Mouse (Mus musculus): Measurements from ENCODE around the gene Kcnk7. TPM values are rescaled to one million over a fixed set of nuclear protein-coding genes. Genes with fewer than 3 reads are reported as not detected.

Gene Kcnk7
- polyA plus RNA-seq, 1 experiment from 2014 or later = not detected

GRCm38 (mm10) chr19:5715793-5716688, 11.9 kb downstream of the Kcnk7 start:
- ATAC-seq (ENCODE audit: low FRiP score) = peak; percentile 78

GRCm38 (mm10) chr19:5716955-5717354, 12.8 kb downstream of the Kcnk7 start:
- peak; percentile 39; the same call in 1 of the 2 replicates for ATAC-seq (ENCODE audit: low FRiP score)
- no peaks in the 10 kb centered on the region for H3K27me3 ChIP-seq (ENCODE audit: control insufficient read depth, insufficient read depth, low read length)
- no peak overlapping the region for H3K4me3 ChIP-seq (ENCODE audit: low read depth, low read length)
- H3K4me2 ChIP-seq = no peak overlapping the region
- no peak overlapping the region for H3K9ac ChIP-seq (ENCODE audit: low read length)
- WGBS = 58% methylated on average over 10 of the region's 10 CpGs
- peaks cover 22% of the 10 kb centered on the region for H3K36me3 ChIP-seq (ENCODE audit: control insufficient read depth, insufficient read depth, low read length)
- no peak overlapping the region for H3K27ac ChIP-seq (ENCODE audit: low read depth, low read length)
- no peaks in the 10 kb centered on the region for H3K9me3 ChIP-seq (ENCODE audit: control insufficient read depth, low read length)
- H3K4me1 ChIP-seq (ENCODE audit: control insufficient read depth, insufficient read depth, low read length) = peaks cover 19% of the 10 kb centered on the region
- peak; percentile 84 for DNase-seq (ENCODE audit: low spot score, missing footprints)

More at GRCm38 (mm10) chr19:5715793-5716688, 11.9 kb downstream of the Kcnk7 start:
- WGBS = 15% methylated on average over 43 of the region's 43 CpGs
- H3K4me1 ChIP-seq (ENCODE audit: control insufficient read depth, insufficient read depth, low read length) = peaks cover 19% of the 10 kb centered on the region
- H3K9me3 ChIP-seq (ENCODE audit: control insufficient read depth, low read length) = no peaks in the 10 kb centered on the region
- peak overlapping the region; percentile 40 for H3K4me2 ChIP-seq
- H3K27me3 ChIP-seq (ENCODE audit: control insufficient read depth, insufficient read depth, low read length) = no peaks in the 10 kb centered on the region
- H3K27ac ChIP-seq (ENCODE audit: low read depth, low read length) = no peak overlapping the region
- peaks cover 18% of the 10 kb centered on the region for H3K36me3 ChIP-seq (ENCODE audit: control insufficient read depth, insufficient read depth, low read length)
- DNase-seq (ENCODE audit: low spot score, missing footprints) = peak; percentile 93
- H3K4me3 ChIP-seq (ENCODE audit: low read depth, low read length) = no peak overlapping the region
- H3K9ac ChIP-seq (ENCODE audit: low read length) = peak overlapping the region; percentile 40

- ATAC-seq (ENCODE audit: low FRiP score) = no peak
- Histone ChIP-seq H3K4me2 (no peak overlapping the region), H3K27ac (ENCODE audit: low read depth, low read length) (no peak overlapping the region), H3K27me3 (ENCODE audit: control insufficient read depth, insufficient read depth, low read length) (no peaks in the 10 kb centered on the region), H3K4me1 (ENCODE audit: control insufficient read depth, insufficient read depth, low read length) (peaks cover 10% of the 10 kb centered on the region), H3K9ac (ENCODE audit: low read length) (no peak overlapping the region), H3K36me3 (ENCODE audit: control insufficient read depth, insufficient read depth, low read length) (peaks cover 24% of the 10 kb centered on the region), H3K9me3 (ENCODE audit: control insufficient read depth, low read length) (no peaks in the 10 kb centered on the region), H3K4me3 (ENCODE audit: low read depth, low read length) (no peak overlapping the region)
- no peak for DNase-seq (ENCODE audit: low spot score, missing footprints)
- WGBS = 85% methylated on average over 6 of the region's 6 CpGs
These were observed 17.1 kb downstream of the Kcnk7 start for GRCm38 (mm10) chr19:5721233-5721632.

- DNase-seq (ENCODE audit: low spot score, missing footprints) (no peak), ATAC-seq (ENCODE audit: low FRiP score) (no peak)
- no peaks in the 10 kb centered on the region for H3K27me3 ChIP-seq (ENCODE audit: control insufficient read depth, insufficient read depth, low read length)
- no peak overlapping the region for H3K4me3 ChIP-seq (ENCODE audit: low read depth, low read length)
- H3K36me3 ChIP-seq (ENCODE audit: control insufficient read depth, insufficient read depth, low read length) = peaks cover 24% of the 10 kb centered on the region
- H3K9me3 ChIP-seq (ENCODE audit: control insufficient read depth, low read length) = no peaks in the 10 kb centered on the region
- peaks cover 15% of the 10 kb centered on the region for H3K4me1 ChIP-seq (ENCODE audit: control insufficient read depth, insufficient read depth, low read length)
- no peak overlapping the region for H3K9ac ChIP-seq (ENCODE audit: low read length)
- WGBS = 88% methylated on average over 7 of the region's 7 CpGs
- H3K27ac ChIP-seq (ENCODE audit: low read depth, low read length) = no peak overlapping the region
- H3K4me2 ChIP-seq = no peak overlapping the region
These were observed 18.8 kb downstream of the Kcnk7 start for GRCm38 (mm10) chr19:5722848-5723425.

GRCm38 (mm10) chr19:5723934-5724548, 19.9 kb downstream of the Kcnk7 start:
- H3K4me1 ChIP-seq (ENCODE audit: control insufficient read depth, insufficient read depth, low read length) = peaks cover 22% of the 10 kb centered on the region
- DNase-seq (ENCODE audit: low spot score, missing footprints) = no peak
- 64% methylated on average over 4 of the region's 4 CpGs for WGBS
- H3K4me2 ChIP-seq = no peak overlapping the region
- peaks cover 24% of the 10 kb centered on the region for H3K36me3 ChIP-seq (ENCODE audit: control insufficient read depth, insufficient read depth, low read length)
- no peaks in the 10 kb centered on the region for H3K9me3 ChIP-seq (ENCODE audit: control insufficient read depth, low read length)
- H3K4me3 ChIP-seq (ENCODE audit: low read depth, low read length) = no peak overlapping the region
- H3K27me3 ChIP-seq (ENCODE audit: control insufficient read depth, insufficient read depth, low read length) = no peaks in the 10 kb centered on the region
- H3K27ac ChIP-seq (ENCODE audit: low read depth, low read length) = no peak overlapping the region
- ATAC-seq (ENCODE audit: low FRiP score) = no peak
- H3K9ac ChIP-seq (ENCODE audit: low read length) = no peak overlapping the region; the same call in 1 of the 2 replicates

GRCm38 (mm10) chr19:5724549-5724941, 20.4 kb downstream of the Kcnk7 start:
- Histone ChIP-seq H3K27ac (ENCODE audit: low read depth, low read length) (no peak overlapping the region), H3K9ac (ENCODE audit: low read length) (no peak overlapping the region), H3K9me3 (ENCODE audit: control insufficient read depth, low read length) (no peaks in the 10 kb centered on the region), H3K4me1 (ENCODE audit: control insufficient read depth, insufficient read depth, low read length) (peaks cover 22% of the 10 kb centered on the region), H3K36me3 (ENCODE audit: control insufficient read depth, insufficient read depth, low read length) (peaks cover 23% of the 10 kb centered on the region), H3K4me3 (ENCODE audit: low read depth, low read length) (no peak overlapping the region; the same call in 1 of the 2 replicates), H3K27me3 (ENCODE audit: control insufficient read depth, insufficient read depth, low read length) (no peaks in the 10 kb centered on the region), H3K4me2 (no peak overlapping the region)
- no peak for ATAC-seq (ENCODE audit: low FRiP score)
- WGBS = 77% methylated on average over 7 of the region's 7 CpGs
- DNase-seq (ENCODE audit: low spot score, missing footprints) = no peak

GRCm38 (mm10) chr19:5725029-5725707, 21.0 kb downstream of the Kcnk7 start:
- Histone ChIP-seq H3K9ac (ENCODE audit: low read length) (no peak overlapping the region), H3K9me3 (ENCODE audit: control insufficient read depth, low read length) (no peaks in the 10 kb centered on the region), H3K36me3 (ENCODE audit: control insufficient read depth, insufficient read depth, low read length) (peaks cover 16% of the 10 kb centered on the region), H3K4me3 (ENCODE audit: low read depth, low read length) (peak overlapping the region; percentile 11; the same call in 1 of the 2 replicates), H3K27me3 (ENCODE audit: control insufficient read depth, insufficient read depth, low read length) (no peaks in the 10 kb centered on the region), H3K4me2 (peak overlapping the region; percentile 40), H3K27ac (ENCODE audit: low read depth, low read length) (no peak overlapping the region), H3K4me1 (ENCODE audit: control insufficient read depth, insufficient read depth, low read length) (peaks cover 26% of the 10 kb centered on the region)
- ATAC-seq (ENCODE audit: low FRiP score) (no peak), DNase-seq (ENCODE audit: low spot score, missing footprints) (no peak)
- WGBS = 82% methylated on average over 12 of the region's 12 CpGs

- WGBS = 12% methylated on average over 48 of the region's 49 CpGs
- Histone ChIP-seq H3K4me2 (peak within 1 kb of the TSS; percentile 40), H3K4me1 (ENCODE audit: control insufficient read depth, insufficient read depth, low read length) (peaks cover 34% of the 10 kb centered on the region), H3K36me3 (ENCODE audit: control insufficient read depth, insufficient read depth, low read length) (peaks cover 9% of the 10 kb centered on the region), H3K27ac (ENCODE audit: low read depth, low read length) (no peak within 1 kb of the TSS), H3K4me3 (ENCODE audit: low read depth, low read length) (peak within 1 kb of the TSS; percentile 26), H3K9me3 (ENCODE audit: control insufficient read depth, low read length) (no peaks in the 10 kb centered on the region), H3K27me3 (ENCODE audit: control insufficient read depth, insufficient read depth, low read length) (no peaks in the 10 kb centered on the region), H3K9ac (ENCODE audit: low read length) (peak within 1 kb of the TSS; percentile 44)
- ATAC-seq (ENCODE audit: low FRiP score) (no peak), DNase-seq (ENCODE audit: low spot score, missing footprints) (peak; percentile 91)
These were observed 21.8 kb downstream of the Kcnk7 start, which contains the start of gene Ehbp1l1 for GRCm38 (mm10) chr19:5725767-5726515. TSS of gene Ehbp1l1 (minus strand) at chr19:5726317.
